Mouse (Mus musculus): Measurements from ENCODE around the gene Nup188. TPM values are rescaled to one million over a fixed set of nuclear protein-coding genes. Genes with fewer than 3 reads are reported as not detected.

Nup188 gene
- polyA plus RNA-seq, 1 experiment from 2014 or later = 25.7 TPM

- ATAC-seq (ENCODE audit: extremely low read depth, insufficient number of reproducible peaks, low FRiP score, low TSS enrichment) = no peak
These were observed 91.5 kb downstream of the Nup188 start for GRCm38 (mm10) chr2:30377721-30378120.

DNA sequence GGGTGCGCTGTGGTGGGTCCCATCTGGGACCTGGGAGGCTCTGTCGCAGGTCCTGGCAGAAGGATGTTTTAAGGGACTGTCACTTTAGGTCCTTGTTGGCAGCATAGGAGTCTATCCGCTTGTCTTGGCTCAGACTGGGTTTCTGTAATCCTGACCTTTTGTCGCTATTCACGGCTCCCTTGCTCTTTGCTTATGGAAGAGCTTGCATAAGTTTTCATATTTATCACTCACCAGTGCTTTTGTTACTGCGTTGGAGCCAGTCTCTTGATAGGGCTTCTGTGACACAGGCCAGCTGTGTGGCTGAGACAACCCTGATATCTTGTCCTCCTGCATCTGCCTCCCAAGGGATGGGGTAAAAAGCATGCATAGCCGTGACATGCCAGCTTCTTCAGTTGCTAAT, 93.1 kb downstream of the Nup188 start:
- peaks cover 100% of the 10 kb centered on the region for H3K36me3 ChIP-seq
- H3K4me3 ChIP-seq = no peak overlapping the region
- H3K9me3 ChIP-seq = no peaks in the 10 kb centered on the region
- no peaks in the 10 kb centered on the region for H3K27me3 ChIP-seq (replicated peaks)
- WGBS = 73% methylated on average over 7 of the region's 7 CpGs
- H3K4me1 ChIP-seq = no peaks in the 10 kb centered on the region
- no peak for ATAC-seq (ENCODE audit: extremely low read depth, insufficient number of reproducible peaks, low FRiP score, low TSS enrichment)
- no peak overlapping the region for H3K9ac ChIP-seq
- no peak overlapping the region for H3K27ac ChIP-seq (replicated peaks)
- H3K4me2 ChIP-seq = no peak overlapping the region

More at GRCm38 (mm10) chr2:30377721-30378120, 91.5 kb downstream of the Nup188 start:
- Histone ChIP-seq H3K9ac (no peak overlapping the region), H3K4me3 (no peak overlapping the region), H3K9me3 (no peaks in the 10 kb centered on the region), H3K36me3 (peaks cover 100% of the 10 kb centered on the region), H3K4me1 (no peaks in the 10 kb centered on the region), H3K27ac (replicated peaks) (no peak overlapping the region), H3K4me2 (no peak overlapping the region), H3K27me3 (replicated peaks) (no peaks in the 10 kb centered on the region)
- 71% methylated on average over 5 of the region's 5 CpGs for WGBS

DNA sequence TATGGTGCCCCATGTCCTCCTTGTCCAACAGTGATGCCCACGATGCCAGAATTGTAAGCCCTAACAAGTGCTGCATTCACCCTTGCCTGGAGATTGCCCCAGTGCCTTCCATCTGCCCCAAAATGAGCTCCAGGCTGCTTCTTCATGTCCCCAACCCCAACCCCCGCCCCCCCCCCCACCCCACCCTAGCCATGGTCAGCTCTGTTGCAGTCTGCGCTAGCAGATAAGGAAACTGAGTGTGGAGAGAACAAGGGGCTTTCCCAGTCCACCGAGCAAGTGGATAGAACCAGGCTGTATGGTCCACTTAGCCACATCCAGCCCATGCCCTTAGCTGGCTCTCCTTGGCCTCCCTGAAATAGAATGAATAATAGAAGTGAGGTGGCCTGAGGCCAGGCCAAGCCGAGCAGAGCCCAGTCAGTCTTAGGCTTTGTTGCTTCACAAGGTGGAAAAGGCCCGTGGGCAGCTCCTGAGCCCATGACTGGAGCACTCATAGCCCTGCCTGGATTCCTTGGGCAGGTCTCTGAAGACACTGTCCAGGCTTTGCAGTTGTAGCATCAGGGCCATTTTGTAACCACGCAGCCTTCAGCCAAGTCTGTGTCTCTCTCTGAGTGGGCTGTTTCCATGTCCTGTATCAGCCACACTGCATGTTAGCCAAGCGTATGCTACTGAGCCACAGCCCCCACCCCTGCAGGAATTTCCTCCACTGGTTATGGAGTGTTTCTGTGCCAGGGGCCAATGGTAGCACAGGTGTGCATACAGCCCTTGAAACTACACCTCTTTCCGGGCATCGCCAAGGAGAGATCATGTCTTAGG, 94.6 kb downstream of the Nup188 start:
- Histone ChIP-seq H3K9ac (no peak overlapping the region), H3K27ac (replicated peaks) (no peak overlapping the region), H3K4me2 (no peak overlapping the region), H3K27me3 (replicated peaks) (no peaks in the 10 kb centered on the region), H3K4me1 (no peaks in the 10 kb centered on the region), H3K36me3 (peaks cover 100% of the 10 kb centered on the region), H3K9me3 (no peaks in the 10 kb centered on the region), H3K4me3 (no peak overlapping the region)
- no peak for ATAC-seq (ENCODE audit: extremely low read depth, insufficient number of reproducible peaks, low FRiP score, low TSS enrichment)
- WGBS = 78% methylated on average over 10 of the region's 10 CpGs

DNA sequence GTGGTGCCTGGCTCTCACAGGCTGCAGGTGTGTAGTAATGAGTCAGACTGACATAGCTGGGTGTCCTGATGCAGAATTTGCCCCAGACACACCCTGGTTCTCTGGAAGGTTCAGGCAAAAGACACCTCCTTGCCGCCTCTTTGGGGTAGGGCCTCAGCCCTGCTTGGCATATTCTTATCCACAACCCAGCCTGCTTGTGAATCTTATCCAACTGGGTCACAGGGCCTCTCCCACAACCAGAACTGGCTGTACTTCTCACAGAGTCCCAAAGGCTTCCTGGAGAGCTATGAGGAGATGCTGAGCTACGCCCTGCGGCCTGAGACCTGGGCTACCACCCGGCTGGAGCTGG, 95.2 kb downstream of the Nup188 start:
- no peaks in the 10 kb centered on the region for H3K27me3 ChIP-seq (replicated peaks)
- H3K4me3 ChIP-seq = no peak overlapping the region
- H3K9ac ChIP-seq = no peak overlapping the region
- H3K27ac ChIP-seq (replicated peaks) = no peak overlapping the region
- H3K4me1 ChIP-seq = no peaks in the 10 kb centered on the region
- H3K36me3 ChIP-seq = peaks cover 97% of the 10 kb centered on the region
- no peaks in the 10 kb centered on the region for H3K9me3 ChIP-seq
- WGBS = 87% methylated on average over 4 of the region's 4 CpGs
- no peak for ATAC-seq (ENCODE audit: extremely low read depth, insufficient number of reproducible peaks, low FRiP score, low TSS enrichment)
- H3K4me2 ChIP-seq = no peak overlapping the region

DNA sequence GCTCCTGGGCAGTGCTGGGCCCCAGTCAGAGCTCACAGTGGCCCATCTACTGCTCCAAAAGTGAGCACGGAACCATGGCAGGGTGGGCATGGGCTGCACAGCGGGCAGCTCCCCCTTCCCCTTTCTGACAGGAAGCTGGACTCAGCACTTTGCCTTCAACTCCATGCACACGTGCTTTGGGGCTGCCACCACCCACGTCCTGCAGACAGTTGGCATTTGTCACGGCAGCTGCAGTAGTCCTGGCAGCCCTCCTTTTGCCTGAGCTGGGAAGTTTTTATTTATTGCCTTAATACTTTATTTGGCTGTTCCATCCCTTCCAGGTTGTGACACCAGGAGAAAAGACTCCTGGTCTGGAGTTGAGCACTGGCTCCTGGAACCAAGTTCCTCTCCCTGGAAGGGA, 98.6 kb downstream of the Nup188 start:
- no peak overlapping the region for H3K27ac ChIP-seq (replicated peaks)
- H3K27me3 ChIP-seq (replicated peaks) = no peaks in the 10 kb centered on the region
- WGBS = 77% methylated on average over 5 of the region's 5 CpGs
- H3K9ac ChIP-seq = no peak overlapping the region
- H3K36me3 ChIP-seq = peaks cover 62% of the 10 kb centered on the region
- ATAC-seq (ENCODE audit: extremely low read depth, insufficient number of reproducible peaks, low FRiP score, low TSS enrichment) = no peak
- H3K4me1 ChIP-seq = no peaks in the 10 kb centered on the region
- H3K4me3 ChIP-seq = no peak overlapping the region
- H3K9me3 ChIP-seq = no peaks in the 10 kb centered on the region
- H3K4me2 ChIP-seq = no peak overlapping the region

- H3K27me3 ChIP-seq (replicated peaks) = no peaks in the 10 kb centered on the region
- no peak for ATAC-seq (ENCODE audit: extremely low read depth, insufficient number of reproducible peaks, low FRiP score, low TSS enrichment)
- H3K4me3 ChIP-seq = no peak overlapping the region
- 84% methylated on average over 4 of the region's 4 CpGs for WGBS
- H3K36me3 ChIP-seq = peaks cover 54% of the 10 kb centered on the region
- H3K9me3 ChIP-seq = no peaks in the 10 kb centered on the region
- H3K4me2 ChIP-seq = no peak overlapping the region
- H3K4me1 ChIP-seq = no peaks in the 10 kb centered on the region; the same call in 1 of the 2 replicates
- H3K9ac ChIP-seq = no peak overlapping the region
- no peak overlapping the region for H3K27ac ChIP-seq (replicated peaks)
These were observed 99.4 kb downstream of the Nup188 start for GRCm38 (mm10) chr2:30385591-30385990.

- no peak overlapping the region for H3K27ac ChIP-seq (replicated peaks)
- peaks cover 41% of the 10 kb centered on the region for H3K36me3 ChIP-seq
- H3K4me2 ChIP-seq = no peak overlapping the region
- WGBS = 71% methylated on average over 9 of the region's 9 CpGs
- no peak overlapping the region for H3K9ac ChIP-seq
- H3K27me3 ChIP-seq (replicated peaks) = no peaks in the 10 kb centered on the region
- no peaks in the 10 kb centered on the region for H3K9me3 ChIP-seq
- no peak overlapping the region for H3K4me3 ChIP-seq
- no peak for ATAC-seq (ENCODE audit: extremely low read depth, insufficient number of reproducible peaks, low FRiP score, low TSS enrichment)
- H3K4me1 ChIP-seq = peaks cover 5% of the 10 kb centered on the region
These were observed 100.7 kb downstream of the Nup188 start for GRCm38 (mm10) chr2:30386913-30387312.

DNA sequence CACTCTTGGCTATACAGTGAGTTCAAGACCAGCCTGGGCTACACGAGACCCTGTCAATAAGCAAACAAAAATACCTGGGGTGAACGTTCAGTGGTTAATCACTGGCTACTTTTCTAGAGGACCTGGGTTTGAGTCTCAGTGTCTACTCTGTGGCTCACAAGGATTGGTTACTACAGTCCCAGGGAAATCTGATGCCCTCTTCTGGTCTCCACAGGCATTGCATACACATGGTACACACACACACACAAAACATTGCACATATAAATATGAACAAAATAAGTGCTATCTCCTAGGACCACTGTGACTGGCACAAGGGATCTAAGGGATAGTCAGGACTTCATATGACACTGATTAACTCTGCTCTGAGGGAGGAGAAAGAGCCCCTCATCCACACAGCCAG, 102.8 kb downstream of the Nup188 start:
- Histone ChIP-seq H3K9me3 (no peaks in the 10 kb centered on the region), H3K27me3 (replicated peaks) (no peaks in the 10 kb centered on the region), H3K4me3 (no peak overlapping the region), H3K4me2 (no peak overlapping the region), H3K27ac (replicated peaks) (no peak overlapping the region), H3K36me3 (peaks cover 23% of the 10 kb centered on the region), H3K9ac (no peak overlapping the region), H3K4me1 (peaks cover 16% of the 10 kb centered on the region)
- 92% methylated on average over 2 of the region's 2 CpGs for WGBS
- ATAC-seq (ENCODE audit: extremely low read depth, insufficient number of reproducible peaks, low FRiP score, low TSS enrichment) = no peak

- H3K4me2 ChIP-seq = peak within 1 kb of the TSS; percentile 92
- no peaks in the 10 kb centered on the region for H3K9me3 ChIP-seq
- H3K9ac ChIP-seq = peak within 1 kb of the TSS; percentile 88
- under 1% methylated on average over 40 of the region's 40 CpGs for WGBS
- peaks cover 22% of the 10 kb centered on the region for H3K36me3 ChIP-seq
- peak; percentile 96 for ATAC-seq (ENCODE audit: extremely low read depth, insufficient number of reproducible peaks, low FRiP score, low TSS enrichment)
- peak within 1 kb of the TSS; percentile 84 for H3K4me3 ChIP-seq
- no peaks in the 10 kb centered on the region for H3K27me3 ChIP-seq (replicated peaks)
- H3K4me1 ChIP-seq = peaks cover 25% of the 10 kb centered on the region
- H3K27ac ChIP-seq (replicated peaks) = peak within 1 kb of the TSS; percentile 92
These were observed 105.9 kb downstream of the Nup188 start, which contains the start of gene Dolpp1 for GRCm38 (mm10) chr2:30392114-30392576. TSS of gene Dolpp1 (plus strand) at chr2:30392254.

- Histone ChIP-seq H3K27me3 (replicated peaks) (no peaks in the 10 kb centered on the region), H3K9me3 (no peaks in the 10 kb centered on the region), H3K4me1 (peaks cover 25% of the 10 kb centered on the region), H3K36me3 (peaks cover 28% of the 10 kb centered on the region), H3K9ac (peak overlapping the region; percentile 88), H3K4me3 (peak overlapping the region; percentile 84), H3K4me2 (peak overlapping the region; percentile 92), H3K27ac (replicated peaks) (peak overlapping the region; percentile 92)
- peak; percentile 69 for ATAC-seq (ENCODE audit: extremely low read depth, insufficient number of reproducible peaks, low FRiP score, low TSS enrichment)
- under 1% methylated on average over 37 of the region's 54 CpGs for WGBS
These were observed 106.6 kb downstream of the Nup188 start for GRCm38 (mm10) chr2:30392577-30393369.

DNA sequence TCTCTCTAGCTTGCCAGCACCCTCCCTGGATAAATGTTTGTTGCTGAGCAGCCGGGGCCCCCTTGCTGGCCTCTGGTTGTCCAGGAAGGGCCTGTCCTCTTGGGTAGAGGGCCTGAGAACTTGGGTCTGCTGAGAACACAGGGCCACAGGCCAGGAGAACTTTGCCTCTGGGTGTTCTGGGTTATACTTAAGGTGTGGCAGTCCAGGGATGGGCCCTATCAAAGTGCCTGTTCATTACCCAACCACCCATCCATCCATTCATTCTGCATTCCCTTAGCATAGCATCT, 107.1 kb downstream of the Nup188 start:
- H3K4me1 ChIP-seq = peaks cover 25% of the 10 kb centered on the region
- H3K4me2 ChIP-seq = peak overlapping the region; percentile 92
- peak overlapping the region; percentile 92 for H3K27ac ChIP-seq (replicated peaks)
- no peaks in the 10 kb centered on the region for H3K9me3 ChIP-seq
- 30% methylated on average over 1 of the region's 1 CpGs for WGBS
- H3K36me3 ChIP-seq = peaks cover 34% of the 10 kb centered on the region
- no peak for ATAC-seq (ENCODE audit: extremely low read depth, insufficient number of reproducible peaks, low FRiP score, low TSS enrichment)
- H3K4me3 ChIP-seq = peak overlapping the region; percentile 84
- H3K9ac ChIP-seq = peak overlapping the region; percentile 88
- no peaks in the 10 kb centered on the region for H3K27me3 ChIP-seq (replicated peaks)

Data from heart, embryonic 13.5 days (tissue).